Mouse (Mus musculus) frontal cortex, postnatal 25 days (tissue): ENCODE measurements around the gene Abca13.
"Not testable (repeated sequence)": the region's sequence is repeated elsewhere in the genome, so short reads cannot be mapped to it uniquely, and the experiment has no call there.

Experiments
- DNase-seq, 2 experiments: peaks; one replicate each; pipeline ENCODE4 v3.0.0; 2022; ENCODE audit warnings: low spot score in 2 of 2

Gene Abca13

GRCm38 (mm10) chr11:9291168-9291567, 99.4 kb downstream of the Abca13 start:
- no peak for DNase-seq

- DNase-seq = no peak
Observed at GRCm38 (mm10) chr11:9299615-9300014, 107.9 kb downstream of the Abca13 start.

- no peak for DNase-seq
Observed at GRCm38 (mm10) chr11:9305450-9305849, 113.7 kb downstream of the Abca13 start.

GRCm38 (mm10) chr11:9316545-9316944, 124.8 kb downstream of the Abca13 start:
- DNase-seq = no peak

GRCm38 (mm10) chr11:9317076-9317929, 125.6 kb downstream of the Abca13 start:
- DNase-seq = peak; percentile 63 to 71

GRCm38 (mm10) chr11:9338151-9338550, 146.4 kb downstream of the Abca13 start:
- no peak for DNase-seq

- DNase-seq = peak; percentile 6 to 14
Observed at GRCm38 (mm10) chr11:9347724-9348123, 156.0 kb downstream of the Abca13 start.

GRCm38 (mm10) chr11:9373160-9373559, 181.4 kb downstream of the Abca13 start:
- no peak for DNase-seq

- DNase-seq = not testable (repeated sequence)
Observed at GRCm38 (mm10) chr11:9374426-9374825, 182.7 kb downstream of the Abca13 start.

- no peak for DNase-seq
Observed at GRCm38 (mm10) chr11:9388520-9388919, 196.8 kb downstream of the Abca13 start.

- DNase-seq = no peak
Observed at GRCm38 (mm10) chr11:9416946-9417345, 225.2 kb downstream of the Abca13 start.

- DNase-seq = no peak
Observed at GRCm38 (mm10) chr11:9420205-9420604, 228.5 kb downstream of the Abca13 start.

GRCm38 (mm10) chr11:9427411-9427810, 235.7 kb downstream of the Abca13 start:
- no peak for DNase-seq

- DNase-seq = no peak
Observed at GRCm38 (mm10) chr11:9432807-9433206, 241.1 kb downstream of the Abca13 start.

GRCm38 (mm10) chr11:9436617-9437016, 244.9 kb downstream of the Abca13 start:
- DNase-seq = no peak

- DNase-seq = no peak
Observed at GRCm38 (mm10) chr11:9439781-9440180, 248.0 kb downstream of the Abca13 start.

- DNase-seq = no peak
Observed at GRCm38 (mm10) chr11:9441192-9441591, 249.4 kb downstream of the Abca13 start.

GRCm38 (mm10) chr11:9472400-9472799, 280.7 kb downstream of the Abca13 start:
- DNase-seq = no peak

- DNase-seq = peak; percentile 25 to 32
Observed at GRCm38 (mm10) chr11:9481511-9481910, 289.8 kb downstream of the Abca13 start.

- no peak for DNase-seq
Observed at GRCm38 (mm10) chr11:9500326-9501142, 308.8 kb downstream of the Abca13 start.

- not testable (repeated sequence) for DNase-seq
Observed at GRCm38 (mm10) chr11:9514966-9515365, 323.2 kb downstream of the Abca13 start.

GRCm38 (mm10) chr11:9528556-9528955, 336.8 kb downstream of the Abca13 start:
- DNase-seq = no peak

- DNase-seq = no peak
Observed at GRCm38 (mm10) chr11:9531715-9532114, 340.0 kb downstream of the Abca13 start.
